Mouse (Mus musculus) midbrain, embryonic 14.5 days (tissue): ENCODE data around the gene Nup43. TPM values are rescaled to one million over a fixed set of nuclear protein-coding genes. Genes with fewer than 3 reads are reported as not detected.

Experiments
- ATAC-seq: fragments of 200-750 bp; cut with Nextera tagmentation; 2 replicates; pipeline ENCODE4 v1.8.0; 2017; ENCODE audit warnings: moderate number of reproducible peaks, moderate library complexity; ENCODE audit not compliant: low FRiP score, low TSS enrichment
- DNase-seq: peaks from one replicate; pipeline ENCODE4 v3.0.0-alpha.2; 2015
- H3K27ac ChIP-seq: fragments of 300-500 bp; sonication (generic); replicated peaks from 2 replicates; pipeline ENCODE4 v1.5.1; 2014; ENCODE audit warnings: mild to moderate bottlenecking, low read depth, low read length, moderate library complexity
- H3K27me3 ChIP-seq: fragments of 300-500 bp; sonication (generic); 2 replicates; pipeline ENCODE4 v1.6.1; 2014; ENCODE audit warnings: low read length, control low read depth, mixed read lengths; ENCODE audit not compliant: control insufficient read depth, insufficient read depth
- H3K36me3 ChIP-seq: fragments of 300-500 bp; sonication (generic); 2 replicates; pipeline ENCODE4 v1.6.1; 2014; ENCODE audit warnings: low read length, control low read depth; ENCODE audit not compliant: control insufficient read depth, insufficient read depth
- H3K4me1 ChIP-seq: fragments of 300-500 bp; sonication (generic); 2 replicates; pipeline ENCODE4 v1.6.1; 2014; ENCODE audit warnings: mild to moderate bottlenecking, antibody characterized with exemption, low read length, control low read depth; ENCODE audit not compliant: control insufficient read depth, insufficient read depth
- H3K4me2 ChIP-seq: fragments of 300-500 bp; sonication (generic); 2 replicates; pipeline ENCODE4 v1.6.1; 2014; ENCODE audit warnings: mild to moderate bottlenecking, low read length, moderate library complexity
- H3K4me3 ChIP-seq: fragments of 300-500 bp; sonication (generic); replicated peaks from 2 replicates; pipeline ENCODE4 v1.5.1; 2014; ENCODE audit warnings: low read depth, low read length
- H3K9ac ChIP-seq: fragments of 300-500 bp; sonication (generic); replicated peaks from 2 replicates; pipeline ENCODE4 v1.6.1; 2014; ENCODE audit warnings: mild to moderate bottlenecking, low read length, moderate library complexity
- H3K9me3 ChIP-seq: fragments of 300-500 bp; sonication (generic); 2 replicates; pipeline ENCODE4 v1.6.1; 2016; ENCODE audit warnings: low read length, control low read depth, mixed read lengths; ENCODE audit not compliant: control insufficient read depth
- WGBS: fragments of 180-500 bp; shearing (Covaris S2); extraction: QIAGEN DNeasy Blood & Tissue Kit; methylation state at CpG from one replicate; pipeline ENCODE4 v1.1.7; 2014; 5-methylcytosine and 5-hydroxymethylcytosine counted together
- polyA plus RNA-seq: library from polyadenylated mRNA; unstranded; fragments of >200 nt; fragmentation: Nextera tagmentation; extraction: Ambion mirVana; gene quantifications from 2 replicates; pipeline ENCODE4 v1.2.1, GENCODE M21; 2014

Nup43 gene
- polyA plus RNA-seq, 1 experiment from 2014 or later = 36.0 TPM

DNA sequence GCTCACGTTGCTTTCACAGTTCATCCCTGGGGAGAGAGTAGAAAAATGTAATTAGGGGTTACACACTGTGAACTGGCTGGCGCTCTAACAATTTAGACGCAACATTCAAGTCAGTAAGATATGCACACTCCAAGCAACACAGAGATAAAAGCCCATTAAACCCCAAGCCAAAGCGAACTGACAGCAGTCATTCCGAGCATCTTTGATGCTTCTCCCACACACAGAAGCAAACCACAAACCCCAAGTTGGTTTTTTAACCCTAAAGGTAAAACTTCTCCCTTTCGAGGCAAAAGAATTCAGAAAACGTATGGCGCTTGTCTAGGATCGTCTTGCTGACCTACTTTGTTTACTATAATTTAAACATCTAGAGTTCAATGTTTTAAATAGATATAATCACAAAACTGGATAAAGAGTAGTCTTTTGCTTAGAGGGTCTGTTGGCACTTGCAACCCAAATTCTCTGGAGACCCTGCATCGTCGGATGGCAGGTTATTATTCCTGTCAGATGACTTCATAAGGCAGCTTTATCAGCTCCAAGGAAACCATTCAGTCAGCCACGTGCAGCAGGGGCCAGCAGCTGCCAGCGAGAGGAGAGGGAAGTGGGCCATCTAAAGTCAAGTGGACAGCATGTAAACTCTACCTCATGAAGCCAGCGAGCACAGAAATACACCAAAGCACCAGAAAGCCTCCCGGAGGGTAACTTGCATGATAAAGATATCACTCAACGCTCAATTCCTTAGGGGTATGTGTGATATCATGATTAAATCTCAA lies 36.2 kb upstream of the Nup43 start:
- DNase-seq (no peak), ATAC-seq (no peak)
- Histone ChIP-seq H3K9ac (no peak overlapping the region), H3K27ac (no peak overlapping the region), H3K36me3 (peaks cover 51% of the 10 kb centered on the region), H3K9me3 (no peaks in the 10 kb centered on the region), H3K4me1 (no peaks in the 10 kb centered on the region), H3K4me3 (no peak overlapping the region), H3K27me3 (no peaks in the 10 kb centered on the region), H3K4me2 (no peak overlapping the region)
- 74% methylated on average over 16 of the region's 16 CpGs for WGBS

DNA sequence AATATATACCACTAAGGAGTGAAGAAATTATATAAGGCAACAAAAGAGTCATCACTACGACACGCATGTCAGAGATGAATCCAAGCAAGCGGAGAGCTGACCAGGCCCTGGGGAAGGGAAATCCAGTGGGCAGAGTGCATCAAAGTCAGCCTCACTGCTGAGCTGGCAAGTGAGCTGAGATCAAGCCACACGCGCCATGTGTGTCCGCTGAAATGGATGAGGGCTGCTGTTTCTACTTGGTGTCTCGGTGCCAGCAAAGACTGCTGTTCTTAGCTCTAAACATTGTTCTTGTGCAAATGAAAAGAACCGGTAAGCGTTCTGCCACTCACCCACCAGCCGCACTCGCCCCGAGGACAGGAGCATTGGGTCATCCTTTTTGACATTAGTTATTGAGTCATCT lies 26.9 kb upstream of the Nup43 start:
- no peaks in the 10 kb centered on the region for H3K4me1 ChIP-seq
- WGBS = 95% methylated on average over 12 of the region's 12 CpGs
- no peaks in the 10 kb centered on the region for H3K27me3 ChIP-seq
- no peak overlapping the region for H3K4me2 ChIP-seq
- no peak for DNase-seq
- H3K27ac ChIP-seq = no peak overlapping the region
- H3K4me3 ChIP-seq = no peak overlapping the region
- H3K9me3 ChIP-seq = no peaks in the 10 kb centered on the region
- no peak overlapping the region for H3K9ac ChIP-seq
- peaks cover 74% of the 10 kb centered on the region for H3K36me3 ChIP-seq
- ATAC-seq = no peak

DNA sequence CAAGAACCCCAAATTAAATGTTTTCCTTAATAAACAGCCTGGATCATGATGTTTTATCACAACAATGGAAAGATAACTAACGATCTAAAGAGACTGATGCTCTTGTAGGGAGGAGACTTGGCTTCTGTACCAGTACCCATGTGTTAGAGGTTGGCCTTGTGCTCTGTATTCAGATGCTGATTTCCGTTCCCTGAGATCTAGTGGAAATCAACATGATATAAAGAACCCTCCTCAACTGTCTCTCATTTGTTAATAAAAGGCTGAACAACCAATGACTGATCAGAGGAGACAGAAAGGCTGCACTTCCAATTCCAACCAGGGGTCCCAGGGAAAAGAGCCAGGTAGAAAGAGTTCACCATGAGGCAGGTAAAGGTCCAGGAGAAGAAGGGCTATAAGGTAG lies 21.4 kb upstream of the Nup43 start:
- Histone ChIP-seq H3K4me2 (no peak overlapping the region), H3K36me3 (peaks cover 60% of the 10 kb centered on the region), H3K9ac (no peak overlapping the region), H3K4me3 (no peak overlapping the region), H3K27ac (no peak overlapping the region), H3K9me3 (no peaks in the 10 kb centered on the region), H3K27me3 (no peaks in the 10 kb centered on the region), H3K4me1 (no peaks in the 10 kb centered on the region)
- 90% methylated on average over 2 of the region's 2 CpGs for WGBS
- DNase-seq = no peak
- no peak for ATAC-seq

DNA sequence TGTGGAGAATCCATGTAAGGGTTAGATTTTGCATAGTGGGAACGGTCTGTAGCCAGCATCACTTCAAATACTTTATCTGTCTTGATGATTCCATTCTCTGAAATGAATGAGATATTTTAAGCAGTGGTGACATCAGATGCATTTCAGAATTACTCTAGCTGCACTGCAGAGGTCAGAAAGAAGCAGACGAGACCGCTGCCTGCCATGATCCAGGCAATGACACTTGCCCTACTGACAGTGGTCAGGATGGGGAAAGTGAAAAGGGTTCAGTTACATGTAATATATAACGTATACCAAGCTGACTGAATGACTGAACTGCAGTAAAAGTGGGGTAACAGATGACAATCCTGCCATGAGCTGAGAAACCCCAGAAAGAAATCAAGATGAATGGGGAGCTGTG lies 18.2 kb upstream of the Nup43 start:
- Histone ChIP-seq H3K9ac (no peak overlapping the region), H3K36me3 (peaks cover 37% of the 10 kb centered on the region), H3K27ac (no peak overlapping the region), H3K27me3 (no peaks in the 10 kb centered on the region), H3K4me2 (no peak overlapping the region), H3K4me3 (no peak overlapping the region), H3K9me3 (no peaks in the 10 kb centered on the region), H3K4me1 (no peaks in the 10 kb centered on the region)
- DNase-seq (no peak), ATAC-seq (no peak)
- WGBS = 89% methylated on average over 4 of the region's 4 CpGs

DNA sequence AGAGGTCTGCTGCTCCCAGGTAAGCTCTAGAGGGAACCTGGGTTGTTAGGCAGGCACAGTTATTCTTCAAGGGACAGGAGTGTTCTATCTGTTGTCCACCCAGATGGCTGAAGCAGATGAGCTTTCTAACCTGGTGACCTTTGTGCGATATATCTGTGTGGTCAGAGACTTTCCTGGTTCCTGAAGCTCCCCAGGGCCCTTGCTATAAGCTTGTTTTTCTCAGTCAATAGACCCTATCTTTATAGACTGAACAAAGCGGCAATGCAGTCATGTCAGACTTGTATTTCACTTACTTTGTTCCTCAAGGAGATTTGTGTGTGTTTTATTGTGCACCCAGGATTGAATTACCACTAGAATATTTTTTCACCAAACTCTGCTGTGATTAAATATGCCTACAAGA lies 16.2 kb upstream of the Nup43 start:
- H3K9me3 ChIP-seq = no peaks in the 10 kb centered on the region
- no peaks in the 10 kb centered on the region for H3K4me1 ChIP-seq
- no peaks in the 10 kb centered on the region for H3K27me3 ChIP-seq
- H3K9ac ChIP-seq = no peak overlapping the region
- H3K27ac ChIP-seq = no peak overlapping the region
- WGBS = 92% methylated on average over 2 of the region's 2 CpGs
- DNase-seq = no peak
- H3K36me3 ChIP-seq = peaks cover 25% of the 10 kb centered on the region
- ATAC-seq = no peak
- H3K4me3 ChIP-seq = no peak overlapping the region
- H3K4me2 ChIP-seq = no peak overlapping the region

DNA sequence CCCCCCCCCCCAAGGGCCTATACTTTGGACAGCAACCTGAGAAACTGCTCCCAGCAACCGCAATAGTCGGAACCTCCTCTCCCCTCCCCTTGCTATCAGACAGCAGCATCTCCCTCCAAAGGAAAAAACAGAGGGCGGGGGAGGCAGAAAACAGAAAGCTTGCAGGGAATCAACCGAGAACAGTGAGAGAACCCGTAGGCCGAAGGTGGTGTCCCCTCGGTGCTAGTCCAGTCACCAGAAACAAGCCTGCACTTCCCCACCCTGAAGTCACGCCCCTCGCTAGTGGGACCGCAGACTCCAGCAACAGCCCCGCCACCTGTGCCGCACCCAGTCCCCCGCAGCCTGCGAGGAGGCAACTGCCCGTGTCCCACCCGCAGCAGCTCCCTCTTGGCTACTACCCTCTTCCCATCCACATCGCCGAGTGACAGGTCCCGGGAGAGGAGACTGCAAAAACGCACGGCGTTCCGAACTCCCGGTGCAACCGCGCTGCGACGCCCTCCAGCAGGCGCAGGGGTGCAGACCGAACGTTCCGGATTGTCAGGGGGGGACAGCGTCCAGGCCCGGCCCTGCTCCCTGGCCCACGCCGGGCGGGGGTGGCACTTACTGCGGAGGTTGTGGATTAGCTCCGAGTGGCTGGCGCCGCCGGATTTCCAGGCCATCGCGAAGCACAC lies 4.7 kb upstream of the Nup43 start:
- under 1% methylated on average over 44 of the region's 44 CpGs for WGBS
- no peaks in the 10 kb centered on the region for H3K9me3 ChIP-seq

DNA sequence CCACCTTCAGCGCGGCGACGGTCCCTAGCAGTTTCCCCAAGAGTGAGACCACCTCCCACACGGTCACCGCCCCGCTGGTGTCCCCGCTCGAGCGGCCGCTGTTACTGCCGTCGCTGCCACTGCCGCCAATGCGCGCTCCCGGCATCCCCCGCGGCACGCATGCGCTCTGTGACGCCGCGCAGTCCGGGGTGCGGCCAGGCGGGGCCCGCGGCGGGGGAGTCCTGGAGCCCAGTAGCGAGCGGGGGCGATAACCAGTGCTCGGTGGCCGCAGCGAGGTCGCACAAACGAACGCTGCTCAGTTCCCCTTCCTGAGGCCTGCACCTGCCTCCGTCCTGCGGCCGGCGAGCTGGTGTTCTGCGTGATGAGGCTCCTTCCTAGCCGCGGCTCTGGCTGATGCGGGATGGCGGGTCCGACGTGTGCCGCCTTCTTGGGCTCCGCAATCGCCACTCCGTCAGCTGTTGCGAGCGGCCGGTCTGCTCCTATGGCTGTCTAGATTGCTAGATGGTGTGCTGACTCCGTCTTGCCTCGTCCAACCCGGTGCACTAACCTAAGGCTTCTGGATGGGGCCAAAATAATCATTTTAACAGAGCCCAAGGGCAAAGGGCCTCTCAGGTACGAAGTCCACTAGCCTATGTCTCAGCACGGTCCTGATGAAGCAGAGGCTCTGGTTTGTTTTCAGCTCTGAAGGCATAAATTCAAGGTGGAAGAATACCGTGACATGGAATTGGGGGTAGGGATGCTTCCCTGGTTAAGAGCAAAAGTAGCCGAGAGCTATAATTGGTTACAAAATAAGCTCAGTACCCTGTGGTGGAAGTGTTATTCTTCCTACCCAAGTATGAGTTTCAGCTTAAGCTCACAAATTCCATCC lies 3.9 kb upstream of the Nup43 start:
- Histone ChIP-seq H3K4me2 (peak overlapping the region; percentile 87), H3K9ac (peak overlapping the region; percentile 84), H3K9me3 (no peaks in the 10 kb centered on the region), H3K4me1 (peaks cover 20% of the 10 kb centered on the region; the same call in 1 of the 2 replicates), H3K36me3 (no peaks in the 10 kb centered on the region), H3K27ac (peak overlapping the region; percentile 96), H3K27me3 (no peaks in the 10 kb centered on the region), H3K4me3 (peak overlapping the region; percentile 90)
- ATAC-seq = peak; percentile 91
- DNase-seq = peak; percentile 96
- WGBS = 1% methylated on average over 64 of the region's 64 CpGs

More for the DNA sequence above, 4.7 kb upstream of the Nup43 start:
- no peaks in the 10 kb centered on the region for H3K27me3 ChIP-seq
- peak overlapping the region; percentile 90 for H3K4me3 ChIP-seq
- peaks cover 13% of the 10 kb centered on the region; the same call in 1 of the 2 replicates for H3K4me1 ChIP-seq
- no peak for DNase-seq
- no peaks in the 10 kb centered on the region for H3K36me3 ChIP-seq
- H3K9ac ChIP-seq = peak overlapping the region; percentile 84
- ATAC-seq = peak; percentile 79
- peak overlapping the region; percentile 87 for H3K4me2 ChIP-seq
- H3K27ac ChIP-seq = peak overlapping the region; percentile 96

DNA sequence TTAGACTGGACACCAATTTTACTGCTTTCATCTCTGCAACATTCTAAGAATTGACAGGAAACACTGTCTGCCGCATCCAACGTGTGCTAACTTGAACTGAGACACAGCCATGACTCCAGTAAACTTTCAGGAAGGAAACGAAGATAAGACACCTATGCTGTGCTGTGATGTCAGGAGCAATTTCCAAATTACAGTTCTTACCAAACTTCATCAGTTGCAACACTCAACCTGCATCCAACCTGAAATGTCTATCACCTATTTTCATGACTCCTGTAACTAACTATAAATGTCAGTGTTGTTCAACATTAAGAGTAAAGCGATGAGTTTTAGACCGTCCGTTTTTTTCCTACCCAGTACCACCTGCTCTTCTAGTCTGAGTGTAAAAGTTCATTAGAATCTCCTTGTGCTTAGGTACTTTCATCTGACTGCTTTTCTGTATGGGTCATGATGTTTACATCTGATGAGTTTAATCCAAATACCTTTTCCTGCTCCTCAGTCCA lies 3.2 kb upstream of the Nup43 start:
- H3K27ac ChIP-seq = peak overlapping the region; percentile 96
- peaks cover 20% of the 10 kb centered on the region; the same call in 1 of the 2 replicates for H3K4me1 ChIP-seq
- peak overlapping the region; percentile 84 for H3K9ac ChIP-seq
- H3K4me2 ChIP-seq = peak overlapping the region; percentile 87
- peak overlapping the region; percentile 90 for H3K4me3 ChIP-seq
- ATAC-seq (no peak), DNase-seq (peak; percentile 6)
- H3K36me3 ChIP-seq = no peaks in the 10 kb centered on the region
- H3K9me3 ChIP-seq = no peaks in the 10 kb centered on the region
- 74% methylated on average over 6 of the region's 6 CpGs for WGBS
- H3K27me3 ChIP-seq = no peaks in the 10 kb centered on the region
